Mouse (Mus musculus): ENCODE measurements around the gene Bmpr1a. TPM values are rescaled to one million over a fixed set of nuclear protein-coding genes. Genes with fewer than 3 reads are reported as not detected.

Bmpr1a gene
- polyA plus RNA-seq, 1 experiment from 2014 or later = 21.4 TPM

GRCm38 (mm10) chr14:34362135-34362534 is 141.0 kb downstream of the Bmpr1a start:
- no peak overlapping the region for H3K9ac ChIP-seq
- no peak overlapping the region for H3K27ac ChIP-seq (replicated peaks)
- no peaks in the 10 kb centered on the region for H3K36me3 ChIP-seq
- no peak overlapping the region for H3K4me2 ChIP-seq
- no peaks in the 10 kb centered on the region for H3K27me3 ChIP-seq
- peaks cover 9% of the 10 kb centered on the region for H3K4me1 ChIP-seq (replicated peaks)
- no peaks in the 10 kb centered on the region for H3K9me3 ChIP-seq
- WGBS = 88% methylated on average over 4 of the region's 4 CpGs
- H3K4me3 ChIP-seq = no peak overlapping the region
- no peak for ATAC-seq (ENCODE audit: low FRiP score, low read depth)

Other genes with a start within 250 kb of the Bmpr1a start
- 5.9 and 7.1 TPM in 2 replicates for gene Shld2, start 192.8 kb downstream of the Bmpr1a start, polyA plus RNA-seq (2015; fragmentation: Nextera tagmentation; extraction: Ambion mirVana)
- 114 and 116 TPM in 2 replicates for gene Glud1, start 192.6 kb downstream of the Bmpr1a start, polyA plus RNA-seq (2015; fragmentation: Nextera tagmentation; extraction: Ambion mirVana)
- gene Fam25c, start 147.9 kb downstream of the Bmpr1a start, polyA plus RNA-seq (2015; fragmentation: Nextera tagmentation; extraction: Ambion mirVana) = not detected in 2 replicates
- 170 and 223 TPM in 2 replicates for gene Sncg, start 128.6 kb downstream of the Bmpr1a start, polyA plus RNA-seq (2015; fragmentation: Nextera tagmentation; extraction: Ambion mirVana)
- gene Mmrn2, start 127.9 kb downstream of the Bmpr1a start, polyA plus RNA-seq (2015; fragmentation: Nextera tagmentation; extraction: Ambion mirVana) = 4.1 and 5.3 TPM in 2 replicates
- not detected in 2 replicates for gene 9230112D13Rik, start 19.5 kb upstream of the Bmpr1a start, polyA plus RNA-seq (2015; fragmentation: Nextera tagmentation; extraction: Ambion mirVana)
- gene Ldb3, start 85.3 kb upstream of the Bmpr1a start, polyA plus RNA-seq (2015; fragmentation: Nextera tagmentation; extraction: Ambion mirVana) = 0.64 and 0.87 TPM in 2 replicates
- gene Opn4, start 96.8 kb upstream of the Bmpr1a start, polyA plus RNA-seq (2015; fragmentation: Nextera tagmentation; extraction: Ambion mirVana) = not detected in 2 replicates
- gene Wapl, start 170.6 kb upstream of the Bmpr1a start, polyA plus RNA-seq (2015; fragmentation: Nextera tagmentation; extraction: Ambion mirVana) = 12.3 and 14.8 TPM in 2 replicates